Mouse (Mus musculus) limb, embryonic 14.5 days (tissue): ENCODE results near the gene Gins2. TPM values are rescaled to one million over a fixed set of nuclear protein-coding genes. Genes with fewer than 3 reads are reported as not detected.

ENCODE experiments used
- ATAC-seq: fragments of 200-750 bp; cut with Nextera tagmentation; 2 replicates; pipeline ENCODE4 v1.8.0; 2017; ENCODE audit warnings: low read depth, moderate number of reproducible peaks, moderate TSS enrichment; ENCODE audit not compliant: low FRiP score
- DNase-seq: peaks from one replicate; pipeline ENCODE4 v3.0.0-alpha.2; 2015; ENCODE audit warnings: low spot score
- H3K27ac ChIP-seq: fragments of 300-500 bp; sonication (generic); replicated peaks from 2 replicates; pipeline ENCODE4 v1.5.1; 2014; ENCODE audit warnings: low read depth, mild to moderate bottlenecking, low read length, moderate library complexity, mixed read lengths
- H3K27me3 ChIP-seq: fragments of 300-500 bp; sonication (generic); 2 replicates; pipeline ENCODE4 v1.6.1; 2014; ENCODE audit warnings: low read length, mixed read lengths; ENCODE audit not compliant: control insufficient read depth, insufficient read depth
- H3K36me3 ChIP-seq: fragments of 300-500 bp; sonication (generic); 2 replicates; pipeline ENCODE4 v1.6.1; 2014; ENCODE audit warnings: mild to moderate bottlenecking, low read length, moderate library complexity, mixed read lengths; ENCODE audit not compliant: control insufficient read depth, insufficient read depth
- H3K4me1 ChIP-seq: fragments of 300-500 bp; sonication (generic); 2 replicates; pipeline ENCODE4 v1.6.1; 2014; ENCODE audit warnings: antibody characterized with exemption, low read length, mixed read lengths; ENCODE audit not compliant: control insufficient read depth, insufficient read depth
- H3K4me2 ChIP-seq: fragments of 300-500 bp; sonication (generic); replicated peaks from 2 replicates; pipeline ENCODE4 v1.6.1; 2014; ENCODE audit warnings: low read depth, mild to moderate bottlenecking, low read length, moderate library complexity; ENCODE audit not compliant: severe bottlenecking
- H3K4me3 ChIP-seq: fragments of 300-500 bp; sonication (generic); replicated peaks from 2 replicates; pipeline ENCODE4 v1.5.1; 2014; ENCODE audit warnings: low read length
- H3K9ac ChIP-seq: fragments of 300-500 bp; sonication (generic); 2 replicates; pipeline ENCODE4 v1.6.1; 2014; ENCODE audit warnings: mild to moderate bottlenecking, low read depth, low read length, moderate library complexity; ENCODE audit not compliant: severe bottlenecking
- H3K9me3 ChIP-seq: fragments of 300-500 bp; sonication (generic); 2 replicates; pipeline ENCODE4 v1.6.1; 2016; ENCODE audit warnings: low read length; ENCODE audit not compliant: control insufficient read depth
- POLR2A ChIP-seq: fragments of 200-500 bp; IDR thresholded peaks from 2 replicates; pipeline ENCODE4 v1.8.0; 2012; ENCODE audit warnings: inconsistent platforms, mild to moderate bottlenecking, moderate library complexity, borderline replicate concordance; ENCODE audit not compliant: insufficient read depth, insufficient read length; ENCODE audit errors: extremely low read depth
- WGBS: fragments of 180-500 bp; shearing (Covaris S2); extraction: QIAGEN DNeasy Blood & Tissue Kit; methylation state at CpG from one replicate; pipeline ENCODE4 v1.1.7; 2014; 5-methylcytosine and 5-hydroxymethylcytosine counted together
- polyA plus RNA-seq, 2 experiments: library from polyadenylated mRNA; depleted of rRNA in 1 of 2; stranded (reverse) in 1 of 2; unstranded in 1 of 2; fragments of >200 nt; fragmentation: Nextera tagmentation in 1 of 2; extraction: Ambion mirVana in 1 of 2; gene quantifications; 2 replicates each; pipeline versions ENCODE4 v1.2.1 to v1.2.3; 2012 to 2014

Gins2 gene
- polyA plus RNA-seq, 2 experiments = 72.3 to 107 TPM

DNA sequence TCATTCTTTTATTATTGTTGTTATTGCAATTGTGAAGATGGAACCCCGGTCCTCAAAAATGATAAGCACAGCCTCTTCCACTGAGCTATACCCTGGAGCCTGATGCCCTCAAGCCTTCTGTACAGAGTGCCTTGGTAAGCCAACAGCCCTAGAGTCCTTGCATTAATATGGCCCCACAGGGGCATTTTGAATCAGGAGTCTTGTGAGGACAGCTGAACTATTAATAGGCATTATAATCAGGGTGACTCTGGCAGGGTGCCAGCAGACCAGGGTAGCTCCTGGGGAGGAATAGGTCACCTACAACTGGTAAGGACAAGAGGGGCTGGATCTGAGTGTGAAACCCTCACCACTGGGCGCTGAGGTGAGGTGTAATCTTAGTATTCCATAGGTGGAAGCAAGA lies 817 bp upstream of the Gins2 start:
- Histone ChIP-seq H3K27me3 (no peaks in the 10 kb centered on the region), H3K4me1 (peaks cover 5% of the 10 kb centered on the region), H3K36me3 (peaks cover 10% of the 10 kb centered on the region), H3K27ac (no peak overlapping the region), H3K4me2 (peak overlapping the region; percentile 61), H3K9ac (peak overlapping the region; percentile 48), H3K9me3 (no peaks in the 10 kb centered on the region), H3K4me3 (peak overlapping the region; percentile 43)
- WGBS = 55% methylated on average over 2 of the region's 2 CpGs
- no peak for ATAC-seq
- DNase-seq = peak; percentile 17
- TF ChIP-seq POLR2A = no peak

DNA sequence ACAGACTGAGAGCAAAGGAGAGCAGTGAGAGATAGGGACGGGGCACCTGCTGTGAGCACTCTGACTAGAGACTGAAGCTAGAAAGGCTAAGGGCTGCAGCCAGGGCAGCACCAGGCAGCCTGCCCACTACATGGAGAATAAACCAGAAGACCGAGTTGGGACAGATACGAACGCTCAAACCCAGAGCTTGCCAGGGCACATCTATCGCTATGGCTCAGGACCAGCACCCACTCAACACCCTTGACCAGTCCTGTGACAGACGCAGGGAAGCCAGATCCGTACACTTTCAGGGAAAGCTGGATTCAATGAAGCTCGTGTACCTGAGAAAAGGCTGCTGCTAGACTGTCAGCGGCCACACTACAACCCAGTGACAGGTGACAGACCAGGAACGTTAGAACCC lies 3.6 kb downstream of the Gins2 start:
- no peak overlapping the region for H3K9ac ChIP-seq
- ATAC-seq (no peak), DNase-seq (no peak)
- H3K4me2 ChIP-seq = no peak overlapping the region
- H3K4me1 ChIP-seq = peaks cover 5% of the 10 kb centered on the region
- peaks cover 34% of the 10 kb centered on the region for H3K36me3 ChIP-seq
- no peak overlapping the region for H3K4me3 ChIP-seq
- H3K27ac ChIP-seq = no peak overlapping the region
- TF ChIP-seq POLR2A = no peak
- no peaks in the 10 kb centered on the region for H3K27me3 ChIP-seq
- H3K9me3 ChIP-seq = no peaks in the 10 kb centered on the region
- 86% methylated on average over 10 of the region's 10 CpGs for WGBS

- Histone ChIP-seq H3K4me1 (no peaks in the 10 kb centered on the region), H3K4me3 (no peak overlapping the region), H3K9me3 (no peaks in the 10 kb centered on the region), H3K36me3 (peaks cover 67% of the 10 kb centered on the region), H3K27ac (no peak overlapping the region), H3K9ac (no peak overlapping the region), H3K27me3 (no peaks in the 10 kb centered on the region), H3K4me2 (no peak overlapping the region)
- DNase-seq (no peak), ATAC-seq (no peak)
- WGBS = 88% methylated on average over 8 of the region's 8 CpGs
- TF ChIP-seq POLR2A = no peak
These were observed 7.3 kb downstream of the Gins2 start for GRCm38 (mm10) chr8:120581811-120582210.

GRCm38 (mm10) chr8:120581329-120581728 lies 7.8 kb downstream of the Gins2 start:
- no peaks in the 10 kb centered on the region for H3K9me3 ChIP-seq
- no peak overlapping the region for H3K27ac ChIP-seq
- DNase-seq = no peak
- no peak for ATAC-seq
- no peak overlapping the region for H3K4me2 ChIP-seq
- 89% methylated on average over 12 of the region's 12 CpGs for WGBS
- H3K9ac ChIP-seq = no peak overlapping the region
- H3K36me3 ChIP-seq = peaks cover 72% of the 10 kb centered on the region
- H3K4me1 ChIP-seq = no peaks in the 10 kb centered on the region
- no peak overlapping the region for H3K4me3 ChIP-seq
- TF ChIP-seq POLR2A = no peak
- no peaks in the 10 kb centered on the region for H3K27me3 ChIP-seq

DNA sequence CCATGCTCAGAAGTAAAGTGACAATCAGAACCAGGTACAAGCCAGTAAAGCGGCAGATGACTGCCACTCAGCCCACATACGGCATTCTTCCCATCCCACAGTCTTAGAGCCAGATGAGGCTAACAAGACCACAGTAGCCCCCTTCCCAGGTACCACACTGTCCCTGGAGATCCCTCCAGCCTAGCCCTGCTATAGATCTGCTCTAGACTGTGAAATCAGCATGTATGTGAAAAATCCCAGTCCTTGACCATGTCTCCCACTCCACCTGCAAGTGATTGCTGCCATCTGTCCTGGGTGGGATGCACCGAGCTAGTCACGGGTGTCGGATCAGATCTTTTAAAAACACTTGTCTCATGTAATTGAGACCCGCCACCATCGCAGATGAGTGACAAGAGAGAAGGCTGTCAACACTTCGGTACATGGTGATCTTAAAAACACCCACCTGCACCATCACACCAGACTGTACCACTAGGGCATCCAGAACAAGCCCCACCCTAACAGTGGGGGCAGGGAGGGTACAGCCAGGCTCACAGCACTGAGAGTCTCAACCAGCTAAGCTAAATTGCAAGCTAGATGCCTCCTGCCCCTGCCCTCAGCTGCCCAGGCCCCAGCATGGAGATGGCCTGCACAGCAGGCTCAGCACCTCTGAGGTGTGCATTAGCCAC lies 8.6 kb downstream of the Gins2 start:
- H3K27ac ChIP-seq = no peak overlapping the region
- ATAC-seq (no peak), DNase-seq (no peak)
- H3K36me3 ChIP-seq = peaks cover 76% of the 10 kb centered on the region
- no peak overlapping the region for H3K4me3 ChIP-seq
- no peaks in the 10 kb centered on the region for H3K4me1 ChIP-seq
- no peak overlapping the region for H3K9ac ChIP-seq
- H3K4me2 ChIP-seq = no peak overlapping the region
- H3K9me3 ChIP-seq = no peaks in the 10 kb centered on the region
- H3K27me3 ChIP-seq = no peaks in the 10 kb centered on the region
- TF ChIP-seq POLR2A = no peak
- 92% methylated on average over 8 of the region's 8 CpGs for WGBS
